Mouse (Mus musculus) myocyte (in vitro differentiated cells): ENCODE measurements around the gene Pyroxd2. TPM values are rescaled to one million over a fixed set of nuclear protein-coding genes. Genes with fewer than 3 reads are reported as not detected.

Experiments used
- H3K27me3 ChIP-seq: one replicate; pipeline ENCODE4 v1.6.1; 2011; ENCODE audit not compliant: control insufficient read depth, insufficient read depth, insufficient read length
- H3K36me3 ChIP-seq: one replicate; pipeline ENCODE4 v1.6.1; 2011; ENCODE audit not compliant: control insufficient read depth, insufficient read depth
- H3K4me2 ChIP-seq: one replicate; pipeline ENCODE4 v1.6.1; 2011; ENCODE audit warnings: low read depth, control low read depth
- H3K4me3 ChIP-seq: one replicate; pipeline ENCODE4 v1.5.1; 2011; ENCODE audit warnings: mild to moderate bottlenecking, control low read depth, moderate library complexity
- H3K79me2 ChIP-seq: one replicate; pipeline ENCODE4 v1.6.1; 2011; ENCODE audit not compliant: control insufficient read depth, insufficient read depth
- H3ac ChIP-seq: one replicate; pipeline ENCODE4 v1.6.1; 2011; ENCODE audit not compliant: control insufficient read depth, insufficient read length
- CEBPB ChIP-seq: IDR thresholded peaks from 2 replicates; pipeline ENCODE4 v1.6.1; 2011; ENCODE audit warnings: mild to moderate bottlenecking, moderate library complexity; ENCODE audit not compliant: poor library complexity, insufficient read depth, severe bottlenecking
- E2F4 ChIP-seq: IDR thresholded peaks from one replicate; pipeline ENCODE4 v1.6.1; 2011; ENCODE audit warnings: mild to moderate bottlenecking, control low read depth, moderate library complexity; ENCODE audit not compliant: insufficient read depth
- MAX ChIP-seq: IDR thresholded peaks from one replicate; pipeline ENCODE4 v1.6.1; 2011; ENCODE audit warnings: low read depth, mild to moderate bottlenecking, control low read depth
- MYOD1 ChIP-seq, 3 experiments: IDR thresholded peaks; one replicate each; pipeline ENCODE4 v1.6.1; 2011; ENCODE audit warnings: control low read depth in 2 of 3, low read depth in 2 of 3, mild to moderate bottlenecking in 2 of 3, moderate library complexity in 1 of 3; ENCODE audit not compliant: insufficient read length in 2 of 3, control insufficient read depth in 1 of 3
- MYOG ChIP-seq, 3 experiments: IDR thresholded peaks; one replicate each; pipeline ENCODE4 v1.6.1; 2011; ENCODE audit warnings: control low read depth in 2 of 3, low read depth in 2 of 3, mild to moderate bottlenecking in 2 of 3; ENCODE audit not compliant: insufficient read length in 2 of 3, control insufficient read depth in 1 of 3, insufficient read depth in 1 of 3
- POLR2A ChIP-seq: IDR thresholded peaks from one replicate; pipeline ENCODE4 v1.6.1; 2011; ENCODE audit warnings: low read depth, mild to moderate bottlenecking, control low read depth, moderate library complexity; ENCODE audit not compliant: insufficient read length
- POLR2AphosphoS2 ChIP-seq: IDR thresholded peaks from one replicate; pipeline ENCODE4 v1.6.1; 2011; ENCODE audit warnings: low read depth, control low read depth; ENCODE audit not compliant: insufficient read length
- REST ChIP-seq: IDR thresholded peaks from one replicate; pipeline ENCODE4 v1.6.1; 2011; ENCODE audit warnings: mild to moderate bottlenecking, control low read depth, moderate library complexity; ENCODE audit not compliant: insufficient read depth, insufficient read length
- SRF ChIP-seq: IDR thresholded peaks from one replicate; pipeline ENCODE4 v1.6.1; 2011; ENCODE audit warnings: low read depth; ENCODE audit not compliant: control insufficient read depth, insufficient read length
- TCF12 ChIP-seq: IDR thresholded peaks from one replicate; pipeline ENCODE4 v1.6.1; 2011; ENCODE audit warnings: mild to moderate bottlenecking, control low read depth; ENCODE audit not compliant: poor library complexity, insufficient read depth, severe bottlenecking
- TCF3 ChIP-seq: IDR thresholded peaks from one replicate; pipeline ENCODE4 v1.6.1; 2011; ENCODE audit warnings: low read depth, control low read depth; ENCODE audit not compliant: insufficient read length
- USF1 ChIP-seq: IDR thresholded peaks from one replicate; pipeline ENCODE4 v1.6.1; 2011; ENCODE audit warnings: low read depth, mild to moderate bottlenecking, control low read depth, moderate library complexity
- polyA plus RNA-seq: library from polyadenylated mRNA; unstranded; fragments of >200 nt; fragmentation: generic; extraction: Trizol; gene quantifications from one replicate; pipeline ENCODE4 v1.2.1, GENCODE M21; 2012; ENCODE audit warnings: missing spikeins

Pyroxd2 gene
- polyA plus RNA-seq, 1 experiment, result 0.37 TPM

- Histone ChIP-seq H3K4me3 (no peak overlapping the region), H3K4me2 (no peak overlapping the region), H3ac (no peak overlapping the region), H3K79me2 (no peaks in the 10 kb centered on the region), H3K36me3 (no peaks in the 10 kb centered on the region), H3K27me3 (no peaks in the 10 kb centered on the region)
- TF ChIP-seq TCF12 (no peak), MYOD1 (IDR thresholded peaks at IDR 0.05; ENCODE audit: control insufficient read depth in 1 of 3, insufficient read length in 2 of 3, low read depth in 2 of 3) (no peak), TCF3 (no peak), MYOG (IDR thresholded peaks at IDR 0.05; ENCODE audit: control insufficient read depth in 1 of 3, insufficient read depth in 1 of 3, insufficient read length in 2 of 3, low read depth in 2 of 3) (no peak), SRF (no peak), E2F4 (no peak), USF1 (no peak), CEBPB (no peak), REST (no peak), POLR2AphosphoS2 (no peak), MAX (no peak), POLR2A (no peak)
These were observed 11.8 kb upstream of the Pyroxd2 start for GRCm38 (mm10) chr19:42764398-42764797.

GRCm38 (mm10) chr19:42756671-42757070 lies 4.1 kb upstream of the Pyroxd2 start:
- Histone ChIP-seq H3K4me2 (no peak overlapping the region), H3K36me3 (no peaks in the 10 kb centered on the region), H3K79me2 (no peaks in the 10 kb centered on the region), H3K27me3 (no peaks in the 10 kb centered on the region), H3ac (no peak overlapping the region), H3K4me3 (no peak overlapping the region)
- no peak for TF ChIP-seq TCF12
- no peak for TF ChIP-seq SRF
- no peak for TF ChIP-seq MAX

GRCm38 (mm10) chr19:42755148-42755870 lies 2.7 kb upstream of the Pyroxd2 start:
- Histone ChIP-seq H3K27me3 (no peaks in the 10 kb centered on the region), H3K79me2 (no peaks in the 10 kb centered on the region), H3ac (no peak overlapping the region), H3K4me3 (no peak overlapping the region), H3K4me2 (no peak overlapping the region), H3K36me3 (no peaks in the 10 kb centered on the region)
- TF ChIP-seq POLR2AphosphoS2 (no peak), USF1 (no peak), TCF3 (no peak), E2F4 (no peak), MYOD1 (IDR thresholded peaks at IDR 0.05; ENCODE audit: control insufficient read depth in 1 of 3, insufficient read length in 2 of 3, low read depth in 2 of 3) (no peak), POLR2A (no peak), MYOG (IDR thresholded peaks at IDR 0.05; ENCODE audit: control insufficient read depth in 1 of 3, insufficient read depth in 1 of 3, insufficient read length in 2 of 3, low read depth in 2 of 3) (no peak), REST (no peak), TCF12 (no peak), CEBPB (no peak), SRF (no peak), MAX (no peak)

GRCm38 (mm10) chr19:42753141-42753917 lies 754 bp upstream of the Pyroxd2 start:
- H3K27me3 ChIP-seq, result no peaks in the 10 kb centered on the region
- no peak overlapping the region for H3ac ChIP-seq
- peak overlapping the region; percentile 21 for H3K4me3 ChIP-seq
- H3K4me2 ChIP-seq, result peak overlapping the region; percentile 89
- H3K36me3 ChIP-seq, result no peaks in the 10 kb centered on the region
- TF ChIP-seq MYOD1 (IDR thresholded peaks at IDR 0.05; ENCODE audit: control insufficient read depth in 1 of 3, insufficient read length in 2 of 3, low read depth in 2 of 3) (no peak), CEBPB (no peak), MYOG (IDR thresholded peaks at IDR 0.05; ENCODE audit: control insufficient read depth in 1 of 3, insufficient read depth in 1 of 3, insufficient read length in 2 of 3, low read depth in 2 of 3) (no peak), E2F4 (no peak), POLR2A (no peak), USF1 (no peak), MAX (no peak), TCF3 (no peak), POLR2AphosphoS2 (no peak), SRF (no peak), TCF12 (no peak), REST (no peak)
- no peaks in the 10 kb centered on the region for H3K79me2 ChIP-seq
